Mouse (Mus musculus) gastrocnemius, postnatal 36 days (tissue): ENCODE data around the gene Olig2. TPM values are rescaled to one million over a fixed set of nuclear protein-coding genes. Genes with fewer than 3 reads are reported as not detected.

Source experiments
- DNase-seq, 2 experiments: peaks; one replicate each; pipeline ENCODE4 v3.0.0; 2022
- intact Hi-C: fragments of 180-260 bp; cut with DNase I; formaldehyde crosslinking; loops from one replicate; pipeline ENCODE4 v1.15.1; 2025
- long read RNA-seq, 2 experiments: library from polyadenylated mRNA; stranded (forward); transcript quantifications; one replicate each; pipeline ENCODE4 v2.0.0; 2021
- total RNA-seq, 2 experiments: library from RNA; stranded (reverse); gene quantifications; 2 replicates each; pipeline ENCODE4 v1.2.3; 2021

Olig2 gene
- not detected for total RNA-seq
- long read RNA-seq, experiment 1: 0 reads
- long read RNA-seq, experiment 2: 0 reads

DNA sequence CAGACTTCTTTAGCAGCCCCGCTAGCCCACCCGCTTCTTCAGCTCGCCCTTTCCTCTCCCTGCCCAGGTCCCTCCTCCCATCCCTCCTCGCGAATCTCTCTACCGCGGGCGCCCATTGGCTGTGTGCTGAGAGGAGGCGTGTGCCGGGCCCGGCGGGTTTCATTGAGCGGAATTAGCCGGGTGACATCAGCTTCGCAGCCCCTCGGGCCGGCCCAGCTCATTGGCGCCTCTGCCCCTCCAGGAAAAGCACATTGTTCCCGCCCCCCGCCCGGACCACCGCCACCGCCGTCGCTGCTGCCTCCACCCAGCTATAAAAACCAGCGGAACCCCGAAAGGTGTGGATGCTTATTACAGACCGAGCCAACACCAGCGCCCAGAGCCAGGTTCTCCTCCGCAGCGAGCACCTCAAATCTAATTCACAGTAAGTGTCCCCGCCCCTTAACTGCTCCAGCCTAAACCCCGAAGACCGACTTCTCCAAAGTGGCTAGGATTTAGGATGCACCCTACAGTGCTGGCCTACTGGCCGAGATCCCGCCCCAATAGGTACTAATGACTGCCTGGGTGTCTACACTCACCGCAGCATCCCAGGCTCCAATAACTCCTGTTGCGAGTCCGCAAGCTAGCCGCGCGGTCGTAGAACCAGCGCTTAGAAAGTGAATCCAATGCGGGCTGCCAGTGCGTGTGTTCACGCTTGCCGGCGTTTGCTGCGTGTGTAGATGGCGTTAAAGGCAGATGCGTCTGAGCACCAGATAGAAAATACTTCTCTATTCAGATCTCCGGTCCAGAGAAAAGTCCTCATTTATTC is at the start of gene Olig2:
TSS of gene Olig2 (plus strand) at position 225 of the 805 bp plus-strand sequence.
- intact Hi-C loops: no loop called here
- no peak for DNase-seq

DNA sequence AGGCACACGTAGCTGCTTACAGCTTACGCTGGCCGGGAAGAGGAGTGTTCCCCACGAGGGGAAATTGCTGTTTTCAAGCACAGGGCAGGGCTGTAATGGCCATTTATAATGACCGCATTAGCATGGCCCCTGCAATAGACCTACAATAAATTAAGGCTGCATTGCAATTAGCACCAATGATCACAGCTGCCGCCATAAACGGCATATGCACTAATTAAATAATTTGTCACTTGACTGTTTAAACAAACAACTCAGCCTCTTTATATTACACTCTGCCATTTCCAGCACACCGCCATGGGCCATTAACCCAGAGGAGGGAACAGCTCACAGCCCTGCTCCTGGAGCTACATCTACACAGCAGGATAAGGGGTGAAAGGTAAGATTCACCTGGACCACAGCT is 49.4 kb upstream of the Olig2 start:
- DNase-seq: no peak
- intact Hi-C loops: no loop called here

DNA sequence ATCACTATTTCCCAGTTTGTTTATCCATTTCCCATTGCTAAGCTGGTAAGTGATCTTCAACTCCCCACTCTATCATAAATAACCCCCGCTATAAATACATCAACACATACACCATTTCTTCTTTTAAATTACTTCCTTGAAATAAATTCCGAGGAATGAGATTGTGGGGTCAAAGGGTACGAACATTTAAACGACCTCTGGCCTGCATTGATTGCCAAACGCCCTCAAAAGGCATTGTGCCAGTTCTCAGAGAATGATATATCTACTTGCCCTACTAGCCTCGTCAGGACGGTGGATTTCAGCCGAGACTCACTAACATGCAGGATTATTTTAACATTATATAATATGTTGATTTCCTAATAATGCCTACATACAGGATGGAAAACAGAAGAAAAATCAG is 38.2 kb upstream of the Olig2 start:
- intact Hi-C loops: no loop called here
- DNase-seq: no peak

DNA sequence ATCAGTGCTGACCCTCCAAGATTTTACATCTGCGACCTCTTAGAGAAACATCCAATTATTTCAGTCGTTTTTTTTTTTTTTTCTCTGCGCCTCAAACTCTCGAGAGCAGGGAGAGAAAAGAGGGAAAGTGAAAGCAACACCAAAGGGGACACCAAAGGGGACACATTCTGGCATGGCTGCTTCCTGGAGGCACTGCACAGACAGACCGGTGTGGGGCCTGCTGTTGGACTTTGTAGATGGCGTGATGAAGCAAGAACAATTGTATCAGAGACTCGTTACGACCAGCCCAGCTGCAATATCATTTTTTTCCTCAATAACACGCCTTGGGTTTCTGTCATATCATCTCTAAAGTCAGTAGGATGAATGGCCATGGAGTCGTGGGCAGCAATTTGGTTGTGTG is 37.6 kb upstream of the Olig2 start:
- intact Hi-C loops: no loop called here
- no peak for DNase-seq

DNA sequence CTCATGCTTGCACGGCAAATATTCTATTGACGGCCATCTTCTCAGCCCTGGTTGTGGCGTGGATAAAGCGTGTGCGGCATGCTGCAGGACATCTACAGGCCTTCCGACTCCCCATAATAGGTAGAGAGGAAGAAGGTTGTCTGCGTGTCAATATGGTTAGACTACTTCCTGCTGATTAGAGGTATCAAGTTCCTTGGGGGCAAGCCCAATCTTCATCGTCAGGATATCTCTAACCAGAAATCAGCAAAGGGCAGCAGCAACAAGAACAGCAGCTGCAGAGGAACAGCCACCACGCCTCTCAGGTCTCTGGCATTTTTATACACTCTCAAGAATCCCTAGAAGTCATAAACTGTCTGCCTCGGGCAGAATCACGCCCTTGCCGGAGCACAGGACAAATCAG is 37.0 kb upstream of the Olig2 start:
- no peak for DNase-seq
- intact Hi-C loops: no loop called here

DNA sequence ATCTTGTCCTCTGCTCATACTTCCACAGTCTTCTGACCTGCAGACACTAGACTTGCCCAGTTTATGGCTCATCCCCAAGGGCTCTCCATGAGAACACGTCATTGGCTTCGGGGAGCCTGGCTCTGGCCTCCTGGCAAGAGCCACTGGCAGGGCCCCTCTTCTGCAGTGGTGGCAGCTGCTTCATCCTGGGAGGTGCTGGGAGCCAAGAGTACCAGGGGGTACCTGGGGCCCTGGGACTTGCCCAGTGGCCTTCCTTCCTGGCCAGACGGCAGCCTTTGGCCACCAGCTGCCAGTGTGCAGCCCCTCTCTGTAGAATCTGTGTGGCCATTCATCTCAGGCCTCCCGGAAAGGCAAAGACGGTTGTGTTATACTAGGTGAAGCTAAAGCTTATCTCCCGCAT is 34.0 kb upstream of the Olig2 start:
- intact Hi-C loops: no loop called here
- DNase-seq: no peak

DNA sequence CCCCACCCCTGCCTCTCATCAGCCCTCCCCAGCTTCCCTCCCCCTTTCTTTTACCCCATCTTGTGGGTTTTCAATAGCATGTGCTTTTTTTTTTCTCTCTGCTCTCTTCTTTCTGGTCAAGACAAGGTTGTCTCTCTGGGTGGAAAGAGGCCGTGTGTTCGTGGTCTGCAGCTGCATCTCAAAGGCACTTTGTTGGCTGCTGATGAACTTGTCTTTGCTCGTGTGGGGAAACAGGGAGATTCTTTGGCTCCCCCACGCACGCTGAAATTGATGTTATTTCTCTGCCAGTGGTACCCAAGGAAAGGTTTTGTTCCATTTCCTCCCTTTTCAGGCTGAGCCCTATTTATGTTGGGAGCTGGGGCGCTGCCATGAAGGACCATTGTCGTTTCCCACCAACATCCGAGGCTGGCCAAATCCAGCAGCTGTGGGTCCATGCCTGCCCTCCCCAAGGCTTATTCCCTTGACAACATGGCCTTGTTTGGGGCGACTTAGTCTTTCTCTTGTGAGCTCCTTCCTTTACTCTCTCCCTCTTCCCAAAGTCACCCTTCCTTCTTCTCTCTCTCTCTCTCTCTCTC is 33.5 kb upstream of the Olig2 start:
- intact Hi-C loops: no loop called here
- DNase-seq: no peak

DNA sequence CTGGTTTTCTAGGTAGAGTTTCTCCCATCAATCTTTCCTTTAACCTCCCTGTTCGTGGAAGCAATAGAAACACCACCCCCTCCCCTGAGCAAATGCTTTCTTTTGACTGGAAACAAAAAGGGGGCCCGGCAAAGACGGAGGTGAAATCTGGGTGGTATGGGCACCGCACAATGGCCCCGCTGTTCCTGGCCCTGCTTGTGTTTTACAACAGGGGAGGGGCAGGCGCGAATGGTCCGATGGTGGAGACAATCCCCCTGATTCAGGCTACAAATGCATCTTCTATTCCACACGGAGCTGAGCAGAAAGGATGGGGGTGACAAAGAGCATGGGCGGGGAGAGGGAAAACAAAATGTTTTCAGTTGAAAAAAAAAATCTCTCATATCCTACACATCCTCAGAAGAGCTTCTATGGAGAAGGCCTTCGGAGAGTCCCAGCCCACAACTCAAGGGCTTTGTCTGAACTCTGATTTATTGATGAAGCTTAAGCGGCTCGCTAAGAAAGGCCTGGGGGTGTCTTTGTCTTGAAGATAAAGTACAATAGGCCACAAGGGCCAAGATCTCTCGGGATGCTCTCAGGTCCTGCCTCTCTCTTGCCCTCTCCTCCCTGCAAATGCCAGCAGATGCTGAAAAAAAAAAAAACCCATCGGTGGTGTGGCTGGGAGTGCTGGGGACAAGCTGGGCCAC is 32.4 kb upstream of the Olig2 start:
- intact Hi-C loops: no loop called here
- no peak for DNase-seq

DNA sequence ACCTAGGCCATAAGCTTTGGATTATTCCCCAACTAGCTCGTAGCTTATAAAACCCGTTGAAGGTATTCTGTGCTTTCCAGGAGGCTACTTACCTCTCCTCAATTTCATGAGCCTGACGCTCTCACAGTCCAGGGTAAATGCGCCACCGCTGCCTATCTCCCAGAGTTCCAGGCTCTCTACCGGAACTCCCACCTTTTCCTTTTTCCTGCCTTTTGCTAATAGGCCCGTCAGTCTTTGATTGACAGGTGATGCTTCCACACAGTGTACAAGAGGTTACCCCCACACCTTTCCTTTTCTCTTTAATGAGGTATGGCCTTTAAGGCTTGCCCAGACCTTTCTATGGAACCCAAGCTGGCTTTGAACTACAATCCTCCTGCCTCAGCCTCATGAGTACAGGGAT is 25.4 kb upstream of the Olig2 start:
- DNase-seq: no peak
- intact Hi-C loops: no loop called here

DNA sequence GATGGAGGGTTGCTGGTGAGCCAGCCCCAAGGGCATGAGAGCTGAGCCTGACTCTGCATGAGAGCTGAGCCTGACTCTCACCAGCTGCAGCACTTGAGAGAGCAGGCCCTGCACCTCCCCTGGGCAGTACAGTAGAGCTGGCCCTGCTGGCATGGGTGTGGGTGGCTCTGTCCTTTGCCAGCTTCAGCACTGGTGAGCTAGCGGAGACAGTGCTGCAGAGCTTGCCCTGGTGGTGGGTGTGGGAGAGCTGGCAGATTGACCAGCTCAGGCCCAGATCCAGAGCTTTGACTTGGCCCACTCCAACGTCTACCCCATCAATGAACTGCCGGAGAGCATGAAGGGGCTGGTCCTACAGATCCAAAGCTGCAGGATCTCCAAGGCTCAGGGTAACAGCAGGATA is 22.3 kb upstream of the Olig2 start:
- no peak for DNase-seq
- intact Hi-C loops: no loop called here

DNA sequence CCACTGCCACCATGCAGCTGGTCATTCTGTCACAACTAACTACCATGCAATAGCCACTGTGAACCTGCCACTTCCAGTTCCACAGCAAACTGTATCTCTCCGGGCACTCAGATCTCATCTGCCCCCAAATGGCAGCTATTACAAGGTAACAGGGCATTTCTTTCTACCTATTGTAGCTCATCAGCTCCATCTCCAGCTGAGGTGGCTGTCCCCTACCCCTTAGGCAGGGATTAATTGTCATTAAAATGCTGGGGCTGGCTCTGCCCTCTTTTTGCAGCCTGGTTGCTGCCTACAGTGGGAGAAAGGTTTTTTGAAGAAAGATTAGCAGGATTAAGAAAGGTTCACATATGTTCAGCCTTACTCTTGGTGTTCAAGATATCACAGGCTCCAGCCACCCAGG is 18.9 kb upstream of the Olig2 start:
- intact Hi-C loops: no loop called here
- DNase-seq: no peak

DNA sequence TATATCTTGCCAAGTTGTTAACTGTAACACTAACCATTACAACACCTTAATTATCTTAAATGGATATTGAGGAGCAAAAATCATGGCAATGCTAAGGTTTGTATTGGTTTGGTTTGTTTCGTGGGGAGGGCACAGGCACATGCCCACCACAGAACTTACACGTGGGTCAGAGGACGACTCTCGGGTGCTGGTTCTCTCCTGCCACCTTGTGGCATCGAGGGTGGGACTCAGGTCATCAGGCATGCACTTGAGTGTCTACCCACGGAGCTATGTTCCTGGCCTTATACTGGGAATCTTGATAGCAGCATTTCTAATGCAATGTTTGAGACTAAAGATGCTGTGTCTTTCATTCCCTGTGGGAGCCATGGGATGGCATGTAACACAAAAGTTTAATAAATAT is 8.2 kb upstream of the Olig2 start:
- intact Hi-C loops: no loop called here
- DNase-seq: no peak

DNA sequence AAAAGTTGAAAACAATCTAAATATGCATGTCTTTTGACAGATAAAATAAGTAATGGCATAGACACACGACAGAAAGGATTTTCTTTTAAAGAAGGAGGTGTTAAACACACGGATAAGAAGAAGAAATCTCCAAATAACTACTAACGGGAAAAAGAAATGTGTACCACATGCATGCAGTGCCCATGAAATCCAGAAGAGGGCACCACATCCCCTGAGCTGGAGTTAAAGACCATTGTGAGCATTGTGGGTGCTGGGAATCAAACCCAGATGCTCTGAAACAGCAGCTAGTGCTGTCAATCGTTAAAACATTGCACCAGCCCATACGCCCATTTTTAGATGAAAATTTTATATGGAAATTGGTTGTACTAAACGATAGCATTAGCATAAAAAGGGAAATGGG is 7.3 kb upstream of the Olig2 start:
- no peak for DNase-seq

DNA sequence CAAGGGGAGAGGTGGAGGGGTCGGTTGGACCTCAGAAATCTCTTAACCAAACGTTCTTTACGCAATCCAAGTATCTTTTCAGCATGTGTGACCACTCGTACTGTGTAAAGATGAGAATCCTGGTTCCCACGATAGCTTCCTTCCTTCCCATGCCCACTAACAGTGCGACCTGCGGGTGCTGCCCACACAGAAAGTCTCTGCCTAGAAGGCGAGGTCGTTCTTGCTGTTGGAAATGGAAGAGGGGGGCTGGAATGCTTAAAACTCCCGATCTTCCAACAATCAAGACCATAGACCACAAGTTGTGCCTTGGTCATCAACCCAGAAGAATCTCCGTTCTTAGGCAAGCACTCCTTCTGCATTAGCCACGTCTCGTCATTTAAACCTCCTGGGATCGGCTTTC is 6.0 kb upstream of the Olig2 start:
- intact Hi-C loops: no loop called here
- no peak for DNase-seq

More for the DNA sequence above, 7.3 kb upstream of the Olig2 start:
- intact Hi-C loops: no loop called here

DNA sequence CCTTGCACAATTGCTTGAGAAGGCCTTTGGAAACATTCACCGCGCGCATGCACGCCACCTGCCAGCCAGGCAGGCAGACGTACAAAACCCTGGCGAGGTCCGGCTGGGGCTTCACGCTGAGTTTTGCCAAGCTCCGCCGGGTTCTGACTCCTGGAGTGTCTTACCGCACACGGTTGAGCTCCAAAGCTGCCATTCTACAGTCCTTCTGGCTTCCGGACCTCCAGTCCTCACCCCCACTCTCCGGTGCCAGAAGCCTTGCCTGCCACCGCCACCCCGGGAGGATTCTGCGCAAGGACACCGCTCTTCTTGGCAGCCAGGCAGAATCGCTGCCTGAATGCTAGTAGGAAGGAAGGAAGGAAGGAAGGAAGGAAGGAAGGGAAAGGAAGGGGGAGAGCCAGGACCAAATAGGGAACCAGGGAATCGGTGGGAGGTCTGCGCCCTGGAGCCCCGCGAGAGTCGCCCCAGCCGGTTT is 3.0 kb upstream of the Olig2 start:
- no peak for DNase-seq
- intact Hi-C loops: no loop called here

DNA sequence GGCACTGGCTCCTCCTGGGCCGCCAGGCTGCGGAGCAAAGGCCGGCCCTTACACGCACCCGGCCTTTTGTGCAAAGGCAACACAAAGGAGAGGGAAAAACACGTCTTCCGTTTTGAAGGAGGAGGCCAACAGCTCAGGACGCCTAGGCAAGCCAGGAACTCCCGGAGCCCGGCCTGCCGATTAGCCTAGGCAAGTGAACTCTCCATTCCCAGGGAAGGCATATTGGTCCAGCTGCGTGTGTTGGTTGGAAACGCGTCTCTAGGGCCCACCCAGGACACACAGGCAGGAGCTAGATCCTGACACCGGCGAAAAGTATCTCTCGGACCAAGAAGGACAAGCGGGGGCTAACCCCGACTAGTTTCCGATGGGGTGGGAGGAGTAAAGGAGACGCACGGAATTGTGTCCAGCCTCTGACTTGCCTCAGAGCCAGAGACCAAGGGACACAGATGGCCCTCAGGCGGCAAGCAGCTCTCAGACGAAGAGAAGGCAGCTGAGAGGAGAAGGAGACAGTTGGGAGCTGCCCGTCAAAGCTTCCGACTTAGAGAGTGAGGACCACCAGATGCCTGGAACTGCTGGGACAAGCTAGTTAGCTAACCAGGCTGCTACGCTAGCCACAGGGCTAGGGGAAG is 2.5 kb upstream of the Olig2 start:
- intact Hi-C loops: no loop called here
- no peak for DNase-seq

DNA sequence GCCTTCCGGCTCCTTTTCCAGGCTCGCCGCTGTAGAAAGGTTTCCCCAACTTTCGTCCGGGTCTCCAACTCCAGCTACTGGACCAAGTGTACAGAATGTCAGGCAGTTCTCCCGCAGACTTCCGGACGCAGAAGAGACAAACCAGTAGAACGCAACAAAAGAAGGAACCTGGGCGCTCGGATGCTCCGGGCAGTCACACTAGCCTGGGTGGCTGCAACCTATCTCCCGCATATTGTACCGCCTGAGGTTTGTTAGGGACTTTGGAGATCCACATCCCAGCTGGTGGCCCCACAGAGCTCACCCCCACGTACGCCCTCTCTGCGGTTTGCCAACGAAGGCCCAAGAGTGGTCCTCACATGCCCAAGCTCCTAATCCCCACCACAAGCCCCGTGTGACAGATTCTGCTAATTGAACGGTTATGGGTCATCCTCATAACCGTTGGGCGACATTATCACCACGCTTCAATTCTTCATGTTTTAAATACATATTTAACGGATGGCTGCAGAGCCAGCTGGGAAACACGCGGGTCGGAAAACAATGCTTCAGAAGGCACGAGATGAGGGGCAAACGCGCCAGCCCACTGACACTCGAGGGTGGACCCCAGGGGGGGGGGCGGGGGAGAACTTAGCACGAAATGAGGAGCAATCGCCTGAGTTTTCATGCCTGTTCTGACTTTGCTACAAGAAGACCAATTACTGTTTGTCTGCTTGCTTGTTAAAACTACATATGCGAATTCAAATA is 1.8 kb upstream of the Olig2 start:
- intact Hi-C loops: no loop called here
- no peak for DNase-seq

DNA sequence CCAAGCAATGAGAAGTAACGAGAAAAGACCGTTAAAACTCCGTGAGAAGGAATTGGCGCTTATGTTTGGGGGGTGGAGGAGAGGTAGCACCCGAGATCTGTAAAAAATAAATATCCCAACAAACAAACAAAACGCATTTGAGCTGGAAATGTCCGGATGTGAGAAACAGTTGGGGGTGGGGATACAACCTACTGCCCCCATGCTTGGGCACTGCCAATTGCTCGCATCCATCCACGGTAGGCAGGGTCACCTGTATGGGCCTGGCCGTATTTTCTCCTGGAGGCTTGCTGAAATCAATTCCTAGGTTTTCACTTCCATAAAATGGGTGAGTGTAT is 1.2 kb upstream of the Olig2 start:
- no peak for DNase-seq
- intact Hi-C loops: no loop called here

DNA sequence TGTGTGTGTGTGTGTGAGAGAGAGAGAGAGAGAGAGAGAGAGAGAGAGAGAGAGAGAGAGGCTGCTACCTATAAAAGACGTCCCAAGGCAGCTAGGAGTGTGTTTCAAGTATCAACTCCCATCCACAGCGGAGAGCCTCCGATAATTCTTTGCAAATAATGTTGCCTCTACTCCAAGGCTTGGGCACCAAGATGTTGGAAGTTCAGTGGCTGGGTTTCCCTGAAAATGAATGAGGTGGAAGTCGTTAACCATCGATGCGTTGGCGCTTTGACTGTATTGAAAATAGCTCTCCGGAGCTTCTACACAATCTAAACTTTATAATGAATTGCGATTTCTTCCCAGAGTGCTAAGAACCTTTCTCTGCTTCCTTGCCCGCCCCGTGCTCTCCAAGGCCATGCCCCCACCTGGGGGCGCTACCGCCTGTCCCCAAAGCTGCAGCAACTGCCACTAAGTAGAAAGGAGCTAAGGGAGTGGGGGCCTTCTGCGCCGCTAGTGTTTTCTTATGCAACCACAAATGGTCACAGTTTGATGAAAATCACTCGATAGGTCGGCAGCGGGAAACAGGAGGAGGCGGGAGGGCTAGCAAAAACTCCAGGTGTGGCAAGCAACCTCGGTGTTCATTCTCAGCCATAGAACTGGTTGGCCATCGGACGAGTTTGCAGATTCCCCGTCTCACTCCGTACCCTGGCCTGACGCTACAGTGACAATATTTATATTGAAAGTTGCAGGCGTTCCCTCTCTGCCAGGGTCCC is 600 bp upstream of the Olig2 start:
- no peak for DNase-seq
- intact Hi-C loops: no loop called here
